Mouse (Mus musculus) erythroblast, adult 5-6 weeks (primary cell): ENCODE data around the gene Amy2a4. TPM values are rescaled to one million over a fixed set of nuclear protein-coding genes. Genes with fewer than 3 reads are reported as not detected.
"Not testable (repeated sequence)": the region's sequence is repeated elsewhere in the genome, so short reads cannot be mapped to it uniquely, and the experiment has no call there.

Experiments
- ATAC-seq: replicated peaks from 2 replicates; pipeline ENCODE4 v1.8.0; 2016; ENCODE audit warnings: moderate number of reproducible peaks, mild to moderate bottlenecking, moderate TSS enrichment, inconsistent platforms; ENCODE audit not compliant: poor library complexity, low FRiP score, severe bottlenecking
- total RNA-seq, 2 experiments: library from RNA; stranded (forward) in 1 of 2; stranded (reverse) in 1 of 2; fragments of 150-400 nt in 1 of 2; fragments of 200-764, 138-1000 nt in 1 of 2; gene quantifications; 2 replicates each; pipeline versions ENCODE4 v1.2.3 to v1.2.4; 2015 to 2017; ENCODE audit warnings: low replicate concordance in 2 of 2

The Amy2a4 gene
- total RNA-seq (2015; ENCODE audit: low replicate concordance) (not detected in 2 replicates), total RNA-seq (2017; ENCODE audit: low replicate concordance) (not detected in 2 replicates)

DNA sequence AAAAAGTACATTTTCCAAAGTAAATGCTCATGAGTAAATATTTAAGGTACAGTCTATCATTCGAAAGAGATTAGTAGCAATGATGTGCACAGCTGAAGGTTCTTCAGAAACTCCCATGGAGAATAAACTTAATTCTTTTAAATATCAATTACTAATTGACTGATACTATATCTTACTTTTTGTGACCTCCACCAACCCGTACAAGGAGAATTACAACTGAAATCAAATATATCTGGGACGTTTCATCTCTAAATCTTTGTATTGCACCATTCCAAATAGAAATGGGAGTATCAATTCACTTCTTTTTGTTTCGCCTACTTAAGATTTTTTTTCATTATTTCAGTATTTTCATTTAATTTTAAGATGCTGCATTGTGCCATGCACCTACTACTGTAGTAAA is at the start of gene Amy2a4:
Amy2a4 (minus strand) TSS at position 101 of the 400 bp plus-strand sequence.
- not testable (repeated sequence) for ATAC-seq

DNA sequence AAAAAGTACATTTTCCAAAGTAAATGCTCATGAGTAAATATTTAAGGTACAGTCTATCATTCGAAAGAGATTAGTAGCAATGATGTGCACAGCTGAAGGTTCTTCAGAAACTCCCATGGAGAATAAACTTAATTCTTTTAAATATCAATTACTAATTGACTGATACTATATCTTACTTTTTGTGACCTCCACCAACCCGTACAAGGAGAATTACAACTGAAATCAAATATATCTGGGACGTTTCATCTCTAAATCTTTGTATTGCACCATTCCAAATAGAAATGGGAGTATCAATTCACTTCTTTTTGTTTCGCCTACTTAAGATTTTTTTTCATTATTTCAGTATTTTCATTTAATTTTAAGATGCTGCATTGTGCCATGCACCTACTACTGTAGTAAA is 32.7 kb upstream of the Amy2a4 start, which contains the start of gene Amy2a3:
Amy2a3 (minus strand) TSS at position 101 of the 400 bp plus-strand sequence.
- not testable (repeated sequence) for ATAC-seq

DNA sequence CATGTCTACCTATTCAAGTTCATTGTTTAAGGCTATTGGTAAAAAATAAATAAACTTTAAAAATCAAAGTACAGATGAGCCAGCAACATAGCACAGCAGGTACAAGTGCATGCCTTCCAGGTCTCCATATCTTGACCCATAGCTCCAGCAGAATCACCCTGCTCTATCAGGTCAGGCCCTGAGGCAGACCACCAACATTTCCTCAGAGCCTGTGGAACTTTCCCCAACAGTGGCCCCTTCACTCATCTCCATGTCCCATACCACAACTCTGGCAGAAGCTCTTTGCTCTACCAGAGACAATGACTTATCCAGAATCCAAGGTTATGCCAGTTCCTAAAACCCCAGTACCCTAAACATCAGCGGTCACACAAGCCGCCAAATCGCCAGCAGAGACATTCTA is 21.7 kb upstream of the Amy2a4 start:
- ATAC-seq: not testable (repeated sequence)

DNA sequence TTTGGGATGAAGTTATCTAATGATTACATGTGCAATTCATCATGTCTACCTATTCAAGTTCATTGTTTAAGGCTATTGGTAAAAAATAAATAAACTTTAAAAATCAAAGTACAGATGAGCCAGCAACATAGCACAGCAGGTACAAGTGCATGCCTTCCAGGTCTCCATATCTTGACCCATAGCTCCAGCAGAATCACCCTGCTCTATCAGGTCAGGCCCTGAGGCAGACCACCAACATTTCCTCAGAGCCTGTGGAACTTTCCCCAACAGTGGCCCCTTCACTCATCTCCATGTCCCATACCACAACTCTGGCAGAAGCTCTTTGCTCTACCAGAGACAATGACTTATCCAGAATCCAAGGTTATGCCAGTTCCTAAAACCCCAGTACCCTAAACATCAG is 11.0 kb downstream of the Amy2a4 start:
- ATAC-seq: not testable (repeated sequence)

DNA sequence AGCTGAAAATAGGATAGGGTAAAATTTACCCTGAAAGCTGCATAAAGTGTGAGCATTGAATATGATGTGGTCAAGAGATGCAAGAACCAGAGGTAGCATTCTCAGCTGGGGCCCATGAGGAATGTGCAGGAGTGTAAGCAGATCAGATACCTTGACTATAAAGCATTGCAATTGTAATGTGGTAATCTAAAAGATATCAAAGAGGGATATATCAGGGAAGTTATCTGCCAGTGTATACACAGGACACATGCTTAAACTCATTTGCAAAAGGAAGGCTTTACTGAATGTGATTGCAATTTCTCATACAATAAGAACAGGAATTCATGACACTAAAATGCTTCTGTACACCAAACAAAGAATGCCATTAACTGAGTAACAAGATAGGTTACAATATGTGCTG is 11.7 kb downstream of the Amy2a4 start:
- not testable (repeated sequence) for ATAC-seq

DNA sequence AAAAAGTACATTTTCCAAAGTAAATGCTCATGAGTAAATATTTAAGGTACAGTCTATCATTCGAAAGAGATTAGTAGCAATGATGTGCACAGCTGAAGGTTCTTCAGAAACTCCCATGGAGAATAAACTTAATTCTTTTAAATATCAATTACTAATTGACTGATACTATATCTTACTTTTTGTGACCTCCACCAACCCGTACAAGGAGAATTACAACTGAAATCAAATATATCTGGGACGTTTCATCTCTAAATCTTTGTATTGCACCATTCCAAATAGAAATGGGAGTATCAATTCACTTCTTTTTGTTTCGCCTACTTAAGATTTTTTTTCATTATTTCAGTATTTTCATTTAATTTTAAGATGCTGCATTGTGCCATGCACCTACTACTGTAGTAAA is 32.5 kb downstream of the Amy2a4 start, which contains the start of gene Amy2a5:
Amy2a5 (minus strand) TSS at position 101 of the 400 bp plus-strand sequence.
- not testable (repeated sequence) for ATAC-seq

Other genes with a start within 250 kb of the Amy2a4 start
- not detected in 2 replicates for gene Amy2a5, start 32.6 kb downstream of the Amy2a4 start, total RNA-seq (2015; ENCODE audit: low replicate concordance)
- not detected in 2 replicates for gene Amy2a5, start 32.6 kb downstream of the Amy2a4 start, total RNA-seq (2017; ENCODE audit: low replicate concordance)
- gene Amy2a3, start 32.6 kb upstream of the Amy2a4 start, total RNA-seq (2015; ENCODE audit: low replicate concordance): not detected in 2 replicates
- gene Amy2a3, start 32.6 kb upstream of the Amy2a4 start, total RNA-seq (2017; ENCODE audit: low replicate concordance): not detected in 2 replicates
- not detected in 2 replicates for gene Amy2a2, start 65.2 kb upstream of the Amy2a4 start, total RNA-seq (2015; ENCODE audit: low replicate concordance)
- not detected in 2 replicates for gene Amy2a2, start 65.2 kb upstream of the Amy2a4 start, total RNA-seq (2017; ENCODE audit: low replicate concordance)
- not detected in 2 replicates for gene Amy2a1, start 241.0 kb upstream of the Amy2a4 start, total RNA-seq (2015; ENCODE audit: low replicate concordance)
- not detected in 2 replicates for gene Amy2a1, start 241.0 kb upstream of the Amy2a4 start, total RNA-seq (2017; ENCODE audit: low replicate concordance)